Comparison of ENCODE assay signal across 9 mouse cellular contexts in genomic region chr11:31796245-31796644, GRCm38 (mm10).
DNase-seq lines count a peak whose midpoint lies in the region; ATAC-seq and TF ChIP-seq lines count a peak whose summit lies in the region.
"Had no signal": no experiment of that assay in that cellular context is flagged by ENCODE, and none has a peak within 500 bp of the region (broad histone marks: within the 10 kb centered on the region; RNA-seq: fewer than 3 reads in every experiment).

No protein-coding gene starts in this region.

- WGBS in embryonic facial prominence, embryonic 12.5 days = 40% methylated on average over 6 of the region's 6 CpGs

- no peaks in the 10 kb centered on the region for H3K27me3 ChIP-seq in embryonic facial prominence, embryonic 12.5 days
- H3K27me3 ChIP-seq: limb, embryonic 15.5 days had no signal

- DNase-seq in lung, adult 18-20 months = peak; percentile 35 to 53
- DNase-seq in lung, postnatal 14 days = no peak
- DNase-seq in brain, embryonic 14.5 days (ENCODE audit: low read depth) = peak; percentile 56
- peak; percentile 68 to 77 for DNase-seq in heart, postnatal 10 days
- DNase-seq in lung, postnatal 10 days = peak; percentile 32
- DNase-seq in thymus, postnatal 36 days = no peak

- peaks cover 2% of the 10 kb centered on the region; the same call in 1 of the 2 replicates for H3K4me1 ChIP-seq in embryonic facial prominence, embryonic 12.5 days

- no peak for TF ChIP-seq CTCF in brain, embryonic 14.5 days (IDR thresholded peaks at IDR 0.05; ENCODE audit: borderline replicate concordance, extremely low read depth, insufficient read depth, insufficient read length)

- H3K4me2 ChIP-seq in embryonic facial prominence, embryonic 12.5 days (replicated peaks) = no peak overlapping the region
- H3K4me2 ChIP-seq: limb, embryonic 15.5 days had no signal

- intact Hi-C loops in heart, postnatal 10 days (cut with DNase I) = loop anchor here (1.0 kb wide), 1 partner anchor 76 kb away; the partner anchor contains the start of gene Cpeb4

- ATAC-seq in embryonic facial prominence, embryonic 12.5 days (ENCODE audit: insufficient number of reproducible peaks, insufficient read depth, low FRiP score, low TSS enrichment) = no peak
- ATAC-seq in CD4-positive, CD25-positive, alpha-beta regulatory T cell, adult 4 months = no peak

- H3K9ac ChIP-seq in embryonic facial prominence, embryonic 12.5 days = peak overlapping the region; percentile 20; the same call in 1 of the 2 replicates
- H3K9ac ChIP-seq: limb, embryonic 15.5 days had no signal

- H3K4me3 ChIP-seq in embryonic facial prominence, embryonic 12.5 days = no peak overlapping the region
- H3K4me3 ChIP-seq: limb, embryonic 15.5 days had no signal

- H3K27ac ChIP-seq in embryonic facial prominence, embryonic 12.5 days = no peak overlapping the region
- H3K27ac ChIP-seq: limb, embryonic 15.5 days had no signal

- H3K9me3 ChIP-seq in embryonic facial prominence, embryonic 12.5 days = no peaks in the 10 kb centered on the region
- H3K9me3 ChIP-seq: limb, embryonic 15.5 days had no signal

- TF ChIP-seq POLR2A in brain, embryonic 14.5 days (IDR thresholded peaks at IDR 0.05; ENCODE audit: borderline replicate concordance, extremely low read depth, insufficient read depth, insufficient read length, poor library complexity, severe bottlenecking) = no peak

- H3K36me3 ChIP-seq in embryonic facial prominence, embryonic 12.5 days = no peaks in the 10 kb centered on the region
- H3K36me3 ChIP-seq: limb, embryonic 15.5 days had no signal

Comparison
In these comparisons a context has a peak if more than half of its experiments do, and no peak if none do; other contexts are left out.
1. DNase-seq: peak in lung, adult 18-20 months (2 of 2), brain, embryonic 14.5 days (single experiment), heart, postnatal 10 days (2 of 2) and lung, postnatal 10 days (single experiment); none in lung, postnatal 14 days (single experiment) and thymus, postnatal 36 days (0 of 2).